Mouse (Mus musculus) bone marrow, adult 2 months (tissue): ENCODE data around the gene Kcnip3. TPM values are rescaled to one million over a fixed set of nuclear protein-coding genes. Genes with fewer than 3 reads are reported as not detected.

ENCODE experiments used
- H3K27ac ChIP-seq: fragments of 200-500 bp; 2 replicates; pipeline ENCODE4 v1.5.1; 2012; ENCODE audit warnings: low read depth, mild to moderate bottlenecking, control low read depth, inconsistent platforms, low read length; ENCODE audit not compliant: control insufficient read depth, poor library complexity, insufficient read depth
- H3K4me1 ChIP-seq: fragments of 200-500 bp; 2 replicates; pipeline ENCODE4 v1.6.1; 2011; ENCODE audit warnings: low read length; ENCODE audit not compliant: control insufficient read depth, insufficient read depth
- H3K4me3 ChIP-seq: fragments of 200-500 bp; replicated peaks from 2 replicates; pipeline ENCODE3; 2011; ENCODE audit warnings: mild to moderate bottlenecking, low read depth, low read length, control low read depth; ENCODE audit not compliant: control insufficient read depth
- CTCF ChIP-seq: fragments of 200-500 bp; IDR thresholded peaks from 2 replicates; pipeline ENCODE4 v1.5.1; 2011; ENCODE audit warnings: low read length, control low read depth; ENCODE audit not compliant: control insufficient read depth, insufficient read depth
- POLR2A ChIP-seq: fragments of 200-500 bp; IDR thresholded peaks from 2 replicates; pipeline ENCODE4 v1.6.1; 2011; ENCODE audit warnings: low read depth, mild to moderate bottlenecking, control low read depth, low read length, borderline replicate concordance; ENCODE audit not compliant: control insufficient read depth
- WGBS: fragments of 180-500 bp; shearing (Covaris S2); methylation state at CpG from one replicate; pipeline ENCODE4 v1.1.7; 2018; 5-methylcytosine and 5-hydroxymethylcytosine counted together
- polyA plus RNA-seq: library from polyadenylated mRNA; stranded (reverse); fragments of >200 nt; gene quantifications from 2 replicates; pipeline ENCODE4 v1.2.4, GENCODE M21; 2011; ENCODE audit warnings: low replicate concordance; ENCODE audit not compliant: missing spikeins, insufficient read depth, insufficient read length

Kcnip3 gene
- polyA plus RNA-seq, 1 experiment: 1.5 TPM

- Histone ChIP-seq H3K4me1 (no peaks in the 10 kb centered on the region), H3K27ac (no peak overlapping the region), H3K4me3 (no peak overlapping the region)
- no peak for TF ChIP-seq CTCF
- 63% methylated on average over 10 of the region's 10 CpGs for WGBS
Measured at GRCm38 (mm10) chr2:127418266-127418970, 103.5 kb downstream of the Kcnip3 start.

GRCm38 (mm10) chr2:127416706-127417105 is 105.2 kb downstream of the Kcnip3 start:
- Histone ChIP-seq H3K27ac (no peak overlapping the region), H3K4me1 (no peaks in the 10 kb centered on the region), H3K4me3 (no peak overlapping the region)
- WGBS: 49% methylated on average over 3 of the region's 3 CpGs
- no peak for TF ChIP-seq POLR2A
- no peak for TF ChIP-seq CTCF

- Histone ChIP-seq H3K4me1 (no peaks in the 10 kb centered on the region), H3K4me3 (no peak overlapping the region), H3K27ac (no peak overlapping the region)
- TF ChIP-seq CTCF: no peak
- TF ChIP-seq POLR2A: no peak
- 73% methylated on average over 10 of the region's 10 CpGs for WGBS
Measured at GRCm38 (mm10) chr2:127415806-127416205, 106.1 kb downstream of the Kcnip3 start.

GRCm38 (mm10) chr2:127411126-127411525 is 110.8 kb downstream of the Kcnip3 start:
- Histone ChIP-seq H3K4me1 (no peaks in the 10 kb centered on the region), H3K4me3 (no peak overlapping the region), H3K27ac (no peak overlapping the region)
- 88% methylated on average over 6 of the region's 6 CpGs for WGBS
- TF ChIP-seq CTCF: no peak
- no peak for TF ChIP-seq POLR2A

Other genes with a start within 250 kb of the Kcnip3 start
- gene Dusp2, start 185.9 kb downstream of the Kcnip3 start, polyA plus RNA-seq: 15.1 and 23.2 TPM in 2 replicates
- not detected in 2 replicates for gene Astl, start 183.5 kb downstream of the Kcnip3 start, polyA plus RNA-seq
- 0.74 TPM in 1 of 2 replicates, not detected in the other for gene Adra2b, start 158.9 kb downstream of the Kcnip3 start, polyA plus RNA-seq
- not detected in 2 replicates for gene Gpat2, start 96.9 kb downstream of the Kcnip3 start, polyA plus RNA-seq
- gene Fahd2a, start 77.5 kb downstream of the Kcnip3 start, polyA plus RNA-seq: 9.5 and 14.6 TPM in 2 replicates
- gene Prom2, start 19.4 kb upstream of the Kcnip3 start, polyA plus RNA-seq: not detected in 2 replicates
- 0.47 and 1.0 TPM in 2 replicates for gene Zfp661, start 65.0 kb upstream of the Kcnip3 start, polyA plus RNA-seq
- gene Mrps5, start 65.1 kb upstream of the Kcnip3 start, polyA plus RNA-seq: 42.6 and 64.8 TPM in 2 replicates
- gene Mal, start 134.6 kb upstream of the Kcnip3 start, polyA plus RNA-seq: 0.55 TPM in 1 of 2 replicates, not detected in the other
- not detected in 2 replicates for gene Mall, start 207.8 kb upstream of the Kcnip3 start, polyA plus RNA-seq